Mouse (Mus musculus): Measurements from ENCODE around the gene Ifnk.

- TF ChIP-seq CTCF (IDR thresholded peaks at IDR 0.05; ENCODE audit: borderline replicate concordance, control insufficient read depth, extremely low read depth, insufficient read depth, low read length, poor library complexity) (no peak), POLR2A (IDR thresholded peaks at IDR 0.05; ENCODE audit: control insufficient read depth, extremely low read depth, insufficient read depth, low read length, poor library complexity) (no peak)
These were observed 16.0 kb downstream of the Ifnk start for GRCm38 (mm10) chr4:35167855-35168254.
